ENCODE assay signal across 12 mouse cellular contexts in the genomic region with DNA sequence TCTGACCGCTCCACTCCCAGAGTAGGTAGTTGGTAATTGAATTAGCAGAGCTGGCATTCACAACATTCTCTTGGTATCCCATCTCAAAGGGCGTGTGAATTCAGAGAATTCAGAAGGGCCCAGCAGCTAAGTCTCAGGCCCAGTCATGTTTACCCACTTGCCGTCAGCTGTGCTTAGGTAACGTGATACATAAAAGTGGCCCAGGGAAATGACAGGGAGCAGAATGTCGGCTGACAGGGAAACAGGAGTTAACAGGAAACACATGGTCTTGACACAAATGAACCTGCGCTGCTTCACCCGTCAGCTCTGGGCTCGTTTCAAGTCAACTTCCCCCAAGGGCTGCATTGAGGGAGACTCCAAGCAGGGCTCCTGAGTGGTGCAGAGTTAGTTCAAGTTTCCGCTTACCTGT.
DNase-seq lines count a peak whose midpoint lies in the region; ATAC-seq and TF ChIP-seq lines count a peak whose summit lies in the region.
"Had no signal": no experiment of that assay in that cellular context is flagged by ENCODE, and none has a peak within 500 bp of the region (broad histone marks: within the 10 kb centered on the region; RNA-seq: fewer than 3 reads in every experiment).

No protein-coding gene starts in this region.

- no peak for TF ChIP-seq CTCF in gastrocnemius, adult 2 months (IDR thresholded peaks at IDR 0.05)

- peak overlapping the region; percentile 79 for H3K27ac ChIP-seq in gastrocnemius, adult 2 months
- no peak overlapping the region for H3K27ac ChIP-seq in embryonic facial prominence, embryonic 11.5 days (replicated peaks; ENCODE audit: low read depth, low read length)
- H3K27ac ChIP-seq: hindbrain, postnatal 0 days; limb, embryonic 15.5 days; midbrain, embryonic 13.5 days had no signal

- intact Hi-C loops in gastrocnemius, adult 2 months (cut with DNase I), result loop anchor here (10.0 kb wide), 1 partner anchor 168 kb away; no protein-coding TSS in a partner anchor

- H3K27me3 ChIP-seq in embryonic facial prominence, embryonic 11.5 days (ENCODE audit: control insufficient read depth, insufficient read depth, low read length), result no peaks in the 10 kb centered on the region
- H3K27me3 ChIP-seq: limb, embryonic 15.5 days; midbrain, embryonic 13.5 days had no signal

- DNase-seq in gastrocnemius, adult 2 months, result no peak
- DNase-seq in gastrocnemius, adult 18-20 months (ENCODE audit: low spot score), result no peak
- peak; percentile 35 to 55 for DNase-seq in lung, adult 18-20 months
- no peak for DNase-seq in lung, postnatal 4 days
- peak; percentile 94 for DNase-seq in embryonic facial prominence, embryonic 11.5 days (ENCODE audit: low spot score)
- DNase-seq in mesoderm, embryonic 11.5 days (ENCODE audit: low read depth, low spot score), result peak; percentile 79
- DNase-seq in testis, postnatal 10 days (ENCODE audit: low spot score), result no peak
- no peak for DNase-seq in right cerebral cortex, postnatal 25 days
- DNase-seq: cerebellum, postnatal 14 days had no signal

- peaks cover 10% of the 10 kb centered on the region for H3K4me1 ChIP-seq in embryonic facial prominence, embryonic 11.5 days (ENCODE audit: control insufficient read depth, insufficient read depth, low read length)

- H3K4me3 ChIP-seq in gastrocnemius, adult 2 months, result peak overlapping the region; percentile 14; the same call in 1 of the 2 replicates
- H3K4me3 ChIP-seq in embryonic facial prominence, embryonic 11.5 days (ENCODE audit: low read depth, low read length), result no peak overlapping the region
- H3K4me3 ChIP-seq: limb, embryonic 15.5 days; midbrain, embryonic 13.5 days had no signal

- peak; percentile 72 for ATAC-seq in embryonic facial prominence, embryonic 11.5 days (replicated peaks; ENCODE audit: insufficient number of reproducible peaks, low FRiP score, low TSS enrichment, low read depth)
- ATAC-seq: hindbrain, postnatal 0 days; midbrain, embryonic 13.5 days had no signal

- H3K4me2 ChIP-seq in embryonic facial prominence, embryonic 11.5 days (ENCODE audit: low read depth, low read length), result peak overlapping the region; percentile 17
- H3K4me2 ChIP-seq: limb, embryonic 15.5 days; midbrain, embryonic 13.5 days had no signal

- 17% methylated on average over 9 of the region's 9 CpGs for WGBS in embryonic facial prominence, embryonic 11.5 days

- H3K9ac ChIP-seq in embryonic facial prominence, embryonic 11.5 days (replicated peaks; ENCODE audit: low read length), result no peak overlapping the region
- H3K9ac ChIP-seq: limb, embryonic 15.5 days; midbrain, embryonic 13.5 days had no signal

- H3K9me3 ChIP-seq in embryonic facial prominence, embryonic 11.5 days (replicated peaks; ENCODE audit: control insufficient read depth, low read length), result no peaks in the 10 kb centered on the region
- H3K9me3 ChIP-seq: limb, embryonic 15.5 days; midbrain, embryonic 13.5 days had no signal

- H3K36me3 ChIP-seq in embryonic facial prominence, embryonic 11.5 days (replicated peaks; ENCODE audit: control insufficient read depth, insufficient read depth, low read depth, low read length), result no peaks in the 10 kb centered on the region
- H3K36me3 ChIP-seq: limb, embryonic 15.5 days; midbrain, embryonic 13.5 days had no signal

Comparison
In these comparisons a context has a peak if more than half of its experiments do, and no peak if none do; other contexts are left out.
1. DNase-seq: peak in lung, adult 18-20 months (2 of 2), embryonic facial prominence, embryonic 11.5 days (single experiment) and mesoderm, embryonic 11.5 days (single experiment); none in gastrocnemius, adult 2 months (single experiment), gastrocnemius, adult 18-20 months (single experiment), lung, postnatal 4 days (0 of 2), testis, postnatal 10 days (single experiment) and right cerebral cortex, postnatal 25 days (single experiment).